Mouse (Mus musculus): Measurements from ENCODE around the gene Scube3.

- TF ChIP-seq CTCF (IDR thresholded peaks at IDR 0.05; ENCODE audit: extremely low read depth, insufficient read depth, insufficient read length, insufficient replicate concordance) (no peak), POLR2A (IDR thresholded peaks at IDR 0.05; ENCODE audit: low read depth, low read length) (no peak)
These were observed 74.8 kb downstream of the Scube3 start for GRCm38 (mm10) chr17:28216791-28217190.
